Mouse (Mus musculus): ENCODE measurements around the gene Fgfr2. TPM values are rescaled to one million over a fixed set of nuclear protein-coding genes. Genes with fewer than 3 reads are reported as not detected.

The Fgfr2 gene
- polyA plus RNA-seq, 1 experiment = 52.3 TPM

- TF ChIP-seq CTCF (IDR thresholded peaks at IDR 0.05; ENCODE audit: borderline replicate concordance, extremely low read depth, insufficient read depth, insufficient read length) = no peak
- no peak for TF ChIP-seq POLR2A (IDR thresholded peaks at IDR 0.05; ENCODE audit: borderline replicate concordance, extremely low read depth, insufficient read depth, insufficient read length, poor library complexity, severe bottlenecking)
- DNase-seq (ENCODE audit: low read depth) = no peak
Measured at GRCm38 (mm10) chr7:133058496-133059149, 64.5 kb downstream of the Fgfr2 start.

GRCm38 (mm10) chr7:133056924-133057323 lies 66.2 kb downstream of the Fgfr2 start:
- TF ChIP-seq CTCF (IDR thresholded peaks at IDR 0.05; ENCODE audit: borderline replicate concordance, extremely low read depth, insufficient read depth, insufficient read length) = no peak
- no peak for TF ChIP-seq POLR2A (IDR thresholded peaks at IDR 0.05; ENCODE audit: borderline replicate concordance, extremely low read depth, insufficient read depth, insufficient read length, poor library complexity, severe bottlenecking)
- no peak for DNase-seq (ENCODE audit: low read depth)

GRCm38 (mm10) chr7:133054486-133054885 lies 68.7 kb downstream of the Fgfr2 start:
- DNase-seq (ENCODE audit: low read depth) = no peak
- no peak for TF ChIP-seq POLR2A (IDR thresholded peaks at IDR 0.05; ENCODE audit: borderline replicate concordance, extremely low read depth, insufficient read depth, insufficient read length, poor library complexity, severe bottlenecking)
- peak; percentile 35; the same call in 1 of the 2 replicates for TF ChIP-seq CTCF (IDR thresholded peaks at IDR 0.05; ENCODE audit: borderline replicate concordance, extremely low read depth, insufficient read depth, insufficient read length)

- peak; percentile 35 for DNase-seq (ENCODE audit: low read depth)
- no peak for TF ChIP-seq CTCF (IDR thresholded peaks at IDR 0.05; ENCODE audit: borderline replicate concordance, extremely low read depth, insufficient read depth, insufficient read length)
Measured at GRCm38 (mm10) chr7:133053757-133054156, 69.4 kb downstream of the Fgfr2 start.

- DNase-seq (ENCODE audit: low read depth) = no peak
- TF ChIP-seq CTCF (IDR thresholded peaks at IDR 0.05; ENCODE audit: borderline replicate concordance, extremely low read depth, insufficient read depth, insufficient read length) (no peak), POLR2A (IDR thresholded peaks at IDR 0.05; ENCODE audit: borderline replicate concordance, extremely low read depth, insufficient read depth, insufficient read length, poor library complexity, severe bottlenecking) (no peak)
Measured at GRCm38 (mm10) chr7:133052819-133053218, 70.3 kb downstream of the Fgfr2 start.

GRCm38 (mm10) chr7:133050681-133051080 lies 72.5 kb downstream of the Fgfr2 start:
- DNase-seq (ENCODE audit: low read depth) = no peak
- no peak for TF ChIP-seq CTCF (IDR thresholded peaks at IDR 0.05; ENCODE audit: borderline replicate concordance, extremely low read depth, insufficient read depth, insufficient read length)
- no peak for TF ChIP-seq POLR2A (IDR thresholded peaks at IDR 0.05; ENCODE audit: borderline replicate concordance, extremely low read depth, insufficient read depth, insufficient read length, poor library complexity, severe bottlenecking)

- TF ChIP-seq CTCF (IDR thresholded peaks at IDR 0.05; ENCODE audit: borderline replicate concordance, extremely low read depth, insufficient read depth, insufficient read length) = no peak
- TF ChIP-seq POLR2A (IDR thresholded peaks at IDR 0.05; ENCODE audit: borderline replicate concordance, extremely low read depth, insufficient read depth, insufficient read length, poor library complexity, severe bottlenecking) = no peak
- no peak for DNase-seq (ENCODE audit: low read depth)
Measured at GRCm38 (mm10) chr7:133048085-133048630, 75.0 kb downstream of the Fgfr2 start.

GRCm38 (mm10) chr7:133047287-133047686 lies 75.9 kb downstream of the Fgfr2 start:
- no peak for TF ChIP-seq CTCF (IDR thresholded peaks at IDR 0.05; ENCODE audit: borderline replicate concordance, extremely low read depth, insufficient read depth, insufficient read length)
- TF ChIP-seq POLR2A (IDR thresholded peaks at IDR 0.05; ENCODE audit: borderline replicate concordance, extremely low read depth, insufficient read depth, insufficient read length, poor library complexity, severe bottlenecking) = no peak

GRCm38 (mm10) chr7:133044721-133045120 lies 78.4 kb downstream of the Fgfr2 start:
- TF ChIP-seq POLR2A (IDR thresholded peaks at IDR 0.05; ENCODE audit: borderline replicate concordance, extremely low read depth, insufficient read depth, insufficient read length, poor library complexity, severe bottlenecking) (no peak), CTCF (IDR thresholded peaks at IDR 0.05; ENCODE audit: borderline replicate concordance, extremely low read depth, insufficient read depth, insufficient read length) (no peak)
- DNase-seq (ENCODE audit: low read depth) = no peak

More at GRCm38 (mm10) chr7:133047287-133047686, 75.9 kb downstream of the Fgfr2 start:
- DNase-seq (ENCODE audit: low read depth) = no peak

GRCm38 (mm10) chr7:133041784-133042183 lies 81.4 kb downstream of the Fgfr2 start:
- DNase-seq (ENCODE audit: low read depth) = no peak
- TF ChIP-seq CTCF (IDR thresholded peaks at IDR 0.05; ENCODE audit: borderline replicate concordance, extremely low read depth, insufficient read depth, insufficient read length) = no peak
- no peak for TF ChIP-seq POLR2A (IDR thresholded peaks at IDR 0.05; ENCODE audit: borderline replicate concordance, extremely low read depth, insufficient read depth, insufficient read length, poor library complexity, severe bottlenecking)

GRCm38 (mm10) chr7:133040688-133041345 lies 82.3 kb downstream of the Fgfr2 start:
- no peak for TF ChIP-seq CTCF (IDR thresholded peaks at IDR 0.05; ENCODE audit: borderline replicate concordance, extremely low read depth, insufficient read depth, insufficient read length)
- no peak for TF ChIP-seq POLR2A (IDR thresholded peaks at IDR 0.05; ENCODE audit: borderline replicate concordance, extremely low read depth, insufficient read depth, insufficient read length, poor library complexity, severe bottlenecking)
- no peak for DNase-seq (ENCODE audit: low read depth)

Data from brain, embryonic 14.5 days (tissue).